Mouse (Mus musculus): ENCODE measurements around the gene Olfr279. TPM values are rescaled to one million over a fixed set of nuclear protein-coding genes. Genes with fewer than 3 reads are reported as not detected.

Olfr279 gene
- polyA plus RNA-seq, 1 experiment = not detected

DNA sequence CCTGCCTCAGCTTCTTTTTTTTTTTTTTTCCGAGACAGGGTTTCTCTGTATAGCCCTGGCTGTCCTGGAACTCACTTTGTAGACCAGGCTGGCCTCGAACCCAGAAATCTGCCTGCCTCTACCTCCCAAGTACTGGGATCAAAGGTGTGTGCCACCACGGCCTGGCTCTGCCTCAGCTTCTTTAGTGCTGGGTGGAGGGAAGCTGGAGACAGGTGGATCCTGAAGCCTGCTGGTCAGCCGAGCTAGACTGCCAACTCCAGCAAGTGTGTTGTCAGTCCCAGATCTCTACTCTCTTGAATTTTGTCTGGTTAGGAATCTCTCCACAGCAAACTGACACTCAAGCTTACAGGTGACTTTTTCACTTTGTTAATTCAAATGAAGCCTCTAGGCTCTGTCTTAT lies 43.7 kb downstream of the Olfr279 start:
- Histone ChIP-seq H3K4me3 (replicated peaks) (no peak overlapping the region), H3K36me3 (ENCODE audit: control insufficient read depth) (peaks cover 55% of the 10 kb centered on the region), H3K9me3 (ENCODE audit: control insufficient read depth, low read length) (no peaks in the 10 kb centered on the region), H3K27me3 (ENCODE audit: control insufficient read depth) (no peaks in the 10 kb centered on the region), H3K4me1 (ENCODE audit: control insufficient read depth) (peaks cover 30% of the 10 kb centered on the region)
- TF ChIP-seq TAL1 (IDR thresholded peaks at IDR 0.05; ENCODE audit: low read length) (no peak), GATA1 (IDR thresholded peaks at IDR 0.05; ENCODE audit: low read length) (no peak)

DNA sequence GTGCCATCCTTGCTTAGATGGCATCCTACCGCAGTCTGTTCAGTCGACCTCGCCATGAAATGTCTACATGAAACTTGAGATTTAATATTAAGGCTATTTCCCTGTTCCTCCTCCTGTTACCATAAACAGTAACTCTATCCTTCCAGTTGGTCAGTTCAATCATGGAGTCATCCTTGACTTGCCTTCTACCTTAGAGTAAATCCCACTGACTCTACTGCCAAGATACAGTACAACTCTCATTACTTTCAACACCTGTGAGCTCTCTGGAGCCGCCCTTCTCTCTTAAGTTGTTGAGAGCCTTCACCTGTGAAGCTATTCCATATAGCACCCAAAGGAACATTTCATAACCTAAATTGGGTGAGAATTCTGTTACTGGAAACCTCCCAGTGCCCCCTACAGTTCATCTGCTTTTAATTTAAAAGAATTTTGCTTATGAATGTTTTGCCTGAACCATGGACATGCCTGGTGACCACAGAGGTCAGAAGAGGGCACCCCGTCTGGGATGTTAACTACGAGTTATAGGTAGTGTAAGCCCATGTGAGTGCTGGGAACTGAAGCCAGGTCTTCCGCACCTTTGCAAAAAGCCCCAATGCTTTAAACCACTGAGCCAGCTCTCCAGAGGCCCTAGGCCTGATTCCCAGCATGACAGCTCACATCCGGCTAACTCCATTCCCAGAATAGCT lies 44.8 kb downstream of the Olfr279 start:
- H3K36me3 ChIP-seq (ENCODE audit: control insufficient read depth) = peaks cover 55% of the 10 kb centered on the region
- TF ChIP-seq TAL1 (IDR thresholded peaks at IDR 0.05; ENCODE audit: low read length) (no peak), GATA1 (IDR thresholded peaks at IDR 0.05; ENCODE audit: low read length) (no peak)
- H3K4me1 ChIP-seq (ENCODE audit: control insufficient read depth) = peaks cover 22% of the 10 kb centered on the region
- H3K4me3 ChIP-seq (replicated peaks) = no peak overlapping the region
- H3K27me3 ChIP-seq (ENCODE audit: control insufficient read depth) = no peaks in the 10 kb centered on the region
- H3K9me3 ChIP-seq (ENCODE audit: control insufficient read depth, low read length) = no peaks in the 10 kb centered on the region

GRCm38 (mm10) chr15:98537923-98538322 lies 45.7 kb downstream of the Olfr279 start:
- Histone ChIP-seq H3K27me3 (ENCODE audit: control insufficient read depth) (no peaks in the 10 kb centered on the region), H3K4me3 (replicated peaks) (no peak overlapping the region), H3K9me3 (ENCODE audit: control insufficient read depth, low read length) (no peaks in the 10 kb centered on the region), H3K4me1 (ENCODE audit: control insufficient read depth) (peaks cover 15% of the 10 kb centered on the region), H3K36me3 (ENCODE audit: control insufficient read depth) (peaks cover 55% of the 10 kb centered on the region)
- TF ChIP-seq GATA1 (IDR thresholded peaks at IDR 0.05; ENCODE audit: low read length) (no peak), TAL1 (IDR thresholded peaks at IDR 0.05; ENCODE audit: low read length) (no peak)

GRCm38 (mm10) chr15:98541064-98541463 lies 48.9 kb downstream of the Olfr279 start:
- H3K4me3 ChIP-seq (replicated peaks) = no peak overlapping the region
- peaks cover 86% of the 10 kb centered on the region for H3K36me3 ChIP-seq (ENCODE audit: control insufficient read depth)
- H3K4me1 ChIP-seq (ENCODE audit: control insufficient read depth) = peaks cover 9% of the 10 kb centered on the region
- H3K9me3 ChIP-seq (ENCODE audit: control insufficient read depth, low read length) = no peaks in the 10 kb centered on the region
- H3K27me3 ChIP-seq (ENCODE audit: control insufficient read depth) = no peaks in the 10 kb centered on the region
- no peak for TF ChIP-seq GATA1 (IDR thresholded peaks at IDR 0.05; ENCODE audit: low read length)
- no peak for TF ChIP-seq TAL1 (IDR thresholded peaks at IDR 0.05; ENCODE audit: low read length)

GRCm38 (mm10) chr15:98543341-98543740 lies 51.1 kb downstream of the Olfr279 start:
- H3K4me3 ChIP-seq (replicated peaks) = no peak overlapping the region
- H3K4me1 ChIP-seq (ENCODE audit: control insufficient read depth) = peaks cover 7% of the 10 kb centered on the region
- H3K27me3 ChIP-seq (ENCODE audit: control insufficient read depth) = no peaks in the 10 kb centered on the region
- TF ChIP-seq GATA1 (IDR thresholded peaks at IDR 0.05; ENCODE audit: low read length) = no peak
- TF ChIP-seq TAL1 (IDR thresholded peaks at IDR 0.05; ENCODE audit: low read length) = no peak
- peaks cover 98% of the 10 kb centered on the region for H3K36me3 ChIP-seq (ENCODE audit: control insufficient read depth)
- no peaks in the 10 kb centered on the region for H3K9me3 ChIP-seq (ENCODE audit: control insufficient read depth, low read length)

- Histone ChIP-seq H3K27me3 (ENCODE audit: control insufficient read depth) (no peaks in the 10 kb centered on the region), H3K9me3 (ENCODE audit: control insufficient read depth, low read length) (no peaks in the 10 kb centered on the region), H3K36me3 (ENCODE audit: control insufficient read depth) (peaks cover 98% of the 10 kb centered on the region), H3K4me3 (replicated peaks) (no peak overlapping the region), H3K4me1 (ENCODE audit: control insufficient read depth) (peaks cover 7% of the 10 kb centered on the region)
- no peak for TF ChIP-seq GATA1 (IDR thresholded peaks at IDR 0.05; ENCODE audit: low read length)
Observed at GRCm38 (mm10) chr15:98545151-98545550, 52.9 kb downstream of the Olfr279 start.

- Histone ChIP-seq H3K27me3 (ENCODE audit: control insufficient read depth) (no peaks in the 10 kb centered on the region), H3K9me3 (ENCODE audit: control insufficient read depth, low read length) (no peaks in the 10 kb centered on the region)
- TF ChIP-seq TAL1 (IDR thresholded peaks at IDR 0.05; ENCODE audit: low read length) (no peak), GATA1 (IDR thresholded peaks at IDR 0.05; ENCODE audit: low read length) (no peak)
Observed at GRCm38 (mm10) chr15:98546843-98547242, 54.6 kb downstream of the Olfr279 start.

More at GRCm38 (mm10) chr15:98546843-98547242, 54.6 kb downstream of the Olfr279 start:
- H3K4me1 ChIP-seq (ENCODE audit: control insufficient read depth) = peaks cover 7% of the 10 kb centered on the region
- H3K36me3 ChIP-seq (ENCODE audit: control insufficient read depth) = peaks cover 98% of the 10 kb centered on the region
- no peak overlapping the region for H3K4me3 ChIP-seq (replicated peaks)

Other genes with a start within 250 kb of the Olfr279 start
- not detected in 2 replicates for gene H1fnt, start 235.1 kb upstream of the Olfr279 start, polyA plus RNA-seq (2012)
- 0.03 TPM in 1 of 2 replicates, not detected in the other for gene Zfp641, start 196.2 kb upstream of the Olfr279 start, polyA plus RNA-seq (2012)
- 0.01 TPM in 1 of 2 replicates, not detected in the other for gene Olfr285, start 175.0 kb upstream of the Olfr279 start, polyA plus RNA-seq (2012)
- gene Olfr284, start 151.4 kb upstream of the Olfr279 start, polyA plus RNA-seq (2012) = not detected in 2 replicates
- gene Olfr283, start 111.5 kb upstream of the Olfr279 start, polyA plus RNA-seq (2012) = not detected in 2 replicates
- not detected in 2 replicates for gene Olfr282, start 61.2 kb upstream of the Olfr279 start, polyA plus RNA-seq (2012)
- 0.01 TPM in 1 of 2 replicates, not detected in the other for gene Olfr281, start 39.8 kb upstream of the Olfr279 start, polyA plus RNA-seq (2012)
- not detected in 2 replicates for gene OR5BS1P, start 22.5 kb upstream of the Olfr279 start, polyA plus RNA-seq (2012)
- gene Lalba, start 9.7 kb upstream of the Olfr279 start, polyA plus RNA-seq (2012) = not detected in 2 replicates
- 2.3 and 2.7 TPM in 2 replicates for gene Kansl2, start 41.9 kb downstream of the Olfr279 start, polyA plus RNA-seq (2012)
- gene Ccnt1, start 78.5 kb downstream of the Olfr279 start, polyA plus RNA-seq (2012) = 0.41 and 0.61 TPM in 2 replicates
- gene 4930415O20Rik, start 78.6 kb downstream of the Olfr279 start, polyA plus RNA-seq (2012) = not detected in 2 replicates
- gene Adcy6, start 117.7 kb downstream of the Olfr279 start, polyA plus RNA-seq (2012) = 1.6 TPM in 2 replicates
- gene Cacnb3, start 138.4 kb downstream of the Olfr279 start, polyA plus RNA-seq (2012) = not detected in 2 replicates
- 7.9 and 8.4 TPM in 2 replicates for gene Ddx23, start 170.5 kb downstream of the Olfr279 start, polyA plus RNA-seq (2012)
- 0.02 TPM in 1 of 2 replicates, not detected in the other for gene Rnd1, start 185.1 kb downstream of the Olfr279 start, polyA plus RNA-seq (2012)
- gene Ccdc65, start 215.8 kb downstream of the Olfr279 start, polyA plus RNA-seq (2012) = 0.08 TPM in 1 of 2 replicates, not detected in the other
- gene Fkbp11, start 235.8 kb downstream of the Olfr279 start, polyA plus RNA-seq (2012) = 0.06 and 0.19 TPM in 2 replicates